Mouse (Mus musculus): ENCODE measurements around the gene Gm49340. TPM values are rescaled to one million over a fixed set of nuclear protein-coding genes. Genes with fewer than 3 reads are reported as not detected.

Gm49340 gene
- total RNA-seq (2014; fragmentation: Nextera tagmentation): not detected in 2 replicates
- not detected in 2 replicates for total RNA-seq (2017)
- not detected in 2 replicates for polyA plus RNA-seq (2012)

DNA sequence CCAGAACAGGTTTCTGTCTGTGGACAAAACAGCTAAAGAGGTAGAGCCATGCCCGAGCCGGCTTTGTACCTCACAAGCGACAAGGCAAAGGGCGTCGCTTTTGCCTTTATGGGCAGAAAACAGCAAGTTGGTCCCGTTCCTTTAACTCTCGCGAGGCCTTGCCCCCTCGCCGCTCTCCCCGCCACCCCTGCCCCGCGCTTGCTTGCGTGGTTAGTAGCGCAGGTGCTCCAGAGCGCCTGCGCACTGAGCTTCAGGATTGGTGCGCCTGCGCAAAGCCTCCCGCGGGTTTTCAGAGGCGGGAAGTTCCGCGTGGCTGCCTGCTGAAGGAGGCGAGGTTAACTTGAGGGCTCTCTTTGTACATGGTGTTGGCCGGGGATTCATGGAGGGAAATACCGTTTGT, at the start of gene Gm49340, which contains the start of the genes Aspa and Spata22:
Gene Gm49340 (plus strand): TSS at position 300 of the 400 bp plus-strand sequence.
Gene Aspa (minus strand): TSS at position 155 of the 400 bp plus-strand sequence.
Gene Spata22 (plus strand): TSS at position 300 of the 400 bp plus-strand sequence.
- Histone ChIP-seq H3K9me3 (replicated peaks) (no peaks in the 10 kb centered on the region), H3K27me3 (ENCODE audit: insufficient read depth, low read length) (peaks cover 9% of the 10 kb centered on the region; the same call in 1 of the 2 replicates), H3K36me3 (replicated peaks) (no peaks in the 10 kb centered on the region), H3K4me3 (ENCODE audit: low read depth, low read length) (no peak within 1 kb of the TSS), H3K4me1 (ENCODE audit: insufficient read depth, low read depth, low read length) (no peaks in the 10 kb centered on the region)
- ATAC-seq (ENCODE audit: extremely low read depth, insufficient number of reproducible peaks, low FRiP score, poor library complexity, severe bottlenecking) (no peak), DNase-seq (ENCODE audit: low spot score) (no peak)
- no peak for TF ChIP-seq GATA1 (IDR thresholded peaks at IDR 0.05; ENCODE audit: borderline replicate concordance, low read length)
- TF ChIP-seq TAL1 (conservative IDR thresholded peaks at IDR 0.05; ENCODE audit: low read depth, low read length): no peak
- TF ChIP-seq CTCF (IDR thresholded peaks at IDR 0.05; ENCODE audit: low read depth, low read length): no peak
- no peak for TF ChIP-seq POLR2AphosphoS5 (IDR thresholded peaks at IDR 0.05; ENCODE audit: insufficient replicate concordance, low read depth, low read length)
- no peak for TF ChIP-seq GATA2 (IDR thresholded peaks at IDR 0.05; ENCODE audit: borderline replicate concordance, low read depth, low read length)

DNA sequence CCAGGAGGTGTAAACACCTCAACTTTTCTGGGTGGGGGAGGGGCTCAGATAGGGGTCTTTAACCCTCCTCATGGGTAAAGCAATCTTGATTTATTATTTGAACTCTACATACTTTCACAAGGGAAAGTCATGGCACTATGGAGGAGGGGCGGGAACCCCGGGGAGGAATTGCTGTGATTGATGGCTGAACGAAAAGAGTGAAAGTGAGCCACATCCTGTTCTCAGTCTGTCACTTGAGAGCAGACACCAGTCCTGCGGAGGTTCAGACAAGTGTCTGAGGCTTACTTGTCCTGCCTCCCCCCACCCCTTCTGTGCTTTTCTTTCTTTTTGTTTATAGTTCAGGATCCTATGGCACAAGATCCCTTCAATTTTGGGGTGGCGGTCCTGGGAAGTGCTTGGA, 48.8 kb upstream of the Gm49340 start:
- Histone ChIP-seq H3K27me3 (ENCODE audit: insufficient read depth, low read length) (no peaks in the 10 kb centered on the region; the same call in 1 of the 2 replicates), H3K4me3 (ENCODE audit: low read depth, low read length) (no peak overlapping the region), H3K36me3 (replicated peaks) (no peaks in the 10 kb centered on the region), H3K4me1 (ENCODE audit: insufficient read depth, low read depth, low read length) (no peaks in the 10 kb centered on the region), H3K9me3 (replicated peaks) (no peaks in the 10 kb centered on the region)
- TF ChIP-seq POLR2AphosphoS5 (IDR thresholded peaks at IDR 0.05; ENCODE audit: insufficient replicate concordance, low read depth, low read length): no peak
- no peak for TF ChIP-seq CTCF (IDR thresholded peaks at IDR 0.05; ENCODE audit: low read depth, low read length)
- no peak for TF ChIP-seq GATA2 (IDR thresholded peaks at IDR 0.05; ENCODE audit: borderline replicate concordance, low read depth, low read length)
- TF ChIP-seq GATA1 (IDR thresholded peaks at IDR 0.05; ENCODE audit: borderline replicate concordance, low read length): no peak
- TF ChIP-seq TAL1 (conservative IDR thresholded peaks at IDR 0.05; ENCODE audit: low read depth, low read length): no peak
- DNase-seq (ENCODE audit: low spot score) (no peak), ATAC-seq (ENCODE audit: extremely low read depth, insufficient number of reproducible peaks, low FRiP score, poor library complexity, severe bottlenecking) (no peak)

DNA sequence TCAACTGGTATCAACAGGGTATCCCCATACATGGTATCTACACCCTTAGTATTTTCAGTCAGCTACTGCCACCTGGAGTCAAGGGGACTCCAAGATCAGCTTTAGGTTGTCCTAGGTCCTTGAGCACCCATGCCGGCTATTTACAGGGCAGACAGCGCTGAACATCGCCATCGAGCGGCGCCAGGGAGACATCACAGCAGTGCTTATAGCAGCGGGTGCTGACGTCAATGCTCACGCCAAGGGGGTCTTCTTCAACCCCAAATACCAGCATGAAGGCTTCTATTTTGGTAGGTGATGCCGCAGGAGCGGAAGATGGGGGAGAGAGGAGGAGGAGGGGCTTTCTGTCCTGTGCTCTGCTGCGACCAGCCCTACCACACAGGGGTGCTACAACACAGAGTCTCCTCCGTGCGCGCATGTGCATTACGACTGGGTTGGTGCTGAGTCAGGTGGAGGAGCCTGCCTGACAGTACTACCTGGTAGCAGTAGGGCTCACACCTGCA, 48.0 kb upstream of the Gm49340 start:
- no peak for TF ChIP-seq GATA2 (IDR thresholded peaks at IDR 0.05; ENCODE audit: borderline replicate concordance, low read depth, low read length)
- TF ChIP-seq CTCF (IDR thresholded peaks at IDR 0.05; ENCODE audit: low read depth, low read length): no peak
- TF ChIP-seq GATA1 (IDR thresholded peaks at IDR 0.05; ENCODE audit: borderline replicate concordance, low read length): no peak
- H3K4me3 ChIP-seq (ENCODE audit: low read depth, low read length): no peak overlapping the region
- H3K27me3 ChIP-seq (ENCODE audit: insufficient read depth, low read length): peaks cover 2% of the 10 kb centered on the region; the same call in 1 of the 2 replicates
- no peaks in the 10 kb centered on the region for H3K36me3 ChIP-seq (replicated peaks)
- no peak for ATAC-seq (ENCODE audit: extremely low read depth, insufficient number of reproducible peaks, low FRiP score, poor library complexity, severe bottlenecking)
- DNase-seq (ENCODE audit: low spot score): no peak
- no peaks in the 10 kb centered on the region for H3K9me3 ChIP-seq (replicated peaks)
- no peaks in the 10 kb centered on the region for H3K4me1 ChIP-seq (ENCODE audit: insufficient read depth, low read depth, low read length)

DNA sequence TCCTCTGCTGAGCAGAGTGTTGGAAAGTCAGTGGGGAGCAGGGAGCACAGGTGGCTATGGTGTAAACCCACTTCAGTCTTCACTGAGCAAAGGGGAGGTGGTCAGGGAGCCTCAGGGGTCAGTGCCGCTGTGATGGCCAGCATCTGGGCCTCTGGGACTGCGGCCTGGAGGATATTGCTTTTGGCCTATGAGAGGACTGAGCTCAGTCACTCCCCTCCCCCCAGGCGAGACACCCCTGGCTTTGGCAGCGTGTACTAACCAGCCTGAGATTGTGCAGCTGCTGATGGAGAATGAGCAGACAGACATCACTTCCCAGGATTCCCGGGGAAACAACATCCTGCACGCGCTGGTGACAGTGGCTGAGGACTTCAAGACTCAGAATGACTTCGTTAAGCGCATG, 46.2 kb upstream of the Gm49340 start:
- Histone ChIP-seq H3K9me3 (replicated peaks) (no peaks in the 10 kb centered on the region), H3K4me3 (ENCODE audit: low read depth, low read length) (no peak overlapping the region), H3K27me3 (ENCODE audit: insufficient read depth, low read length) (peaks cover 2% of the 10 kb centered on the region; the same call in 1 of the 2 replicates), H3K36me3 (replicated peaks) (no peaks in the 10 kb centered on the region), H3K4me1 (ENCODE audit: insufficient read depth, low read depth, low read length) (no peaks in the 10 kb centered on the region)
- ATAC-seq (ENCODE audit: extremely low read depth, insufficient number of reproducible peaks, low FRiP score, poor library complexity, severe bottlenecking): no peak
- TF ChIP-seq CTCF (IDR thresholded peaks at IDR 0.05; ENCODE audit: low read depth, low read length) (no peak), GATA2 (IDR thresholded peaks at IDR 0.05; ENCODE audit: borderline replicate concordance, low read depth, low read length) (no peak)
- no peak for DNase-seq (ENCODE audit: low spot score)

DNA sequence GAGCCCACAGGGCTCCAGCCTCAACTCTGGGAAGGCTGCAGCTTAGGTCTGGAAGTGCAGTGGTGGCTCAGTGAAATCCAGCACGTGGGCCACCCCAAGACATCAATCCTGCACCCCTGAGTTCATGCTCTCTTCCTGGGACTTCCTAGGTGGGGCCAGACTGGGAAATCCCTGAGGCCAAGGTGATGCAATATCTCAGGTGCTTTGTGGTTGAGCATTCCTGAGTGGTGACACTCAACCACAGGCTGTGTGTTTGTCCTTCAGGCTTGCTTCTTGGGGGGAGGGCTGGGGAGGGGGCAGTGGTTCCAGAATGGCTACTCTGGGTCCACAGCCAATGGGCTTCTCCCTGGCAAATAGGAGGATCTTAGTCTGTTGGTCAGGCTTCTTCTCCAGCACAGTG, 45.6 kb upstream of the Gm49340 start:
- Histone ChIP-seq H3K36me3 (replicated peaks) (no peaks in the 10 kb centered on the region), H3K4me1 (ENCODE audit: insufficient read depth, low read depth, low read length) (no peaks in the 10 kb centered on the region), H3K9me3 (replicated peaks) (no peaks in the 10 kb centered on the region), H3K27me3 (ENCODE audit: insufficient read depth, low read length) (peaks cover 3% of the 10 kb centered on the region; the same call in 1 of the 2 replicates), H3K4me3 (ENCODE audit: low read depth, low read length) (no peak overlapping the region)
- no peak for TF ChIP-seq GATA1 (IDR thresholded peaks at IDR 0.05; ENCODE audit: borderline replicate concordance, low read length)
- no peak for TF ChIP-seq GATA2 (IDR thresholded peaks at IDR 0.05; ENCODE audit: borderline replicate concordance, low read depth, low read length)
- no peak for TF ChIP-seq POLR2AphosphoS5 (IDR thresholded peaks at IDR 0.05; ENCODE audit: insufficient replicate concordance, low read depth, low read length)
- DNase-seq (ENCODE audit: low spot score): no peak
- no peak for ATAC-seq (ENCODE audit: extremely low read depth, insufficient number of reproducible peaks, low FRiP score, poor library complexity, severe bottlenecking)

DNA sequence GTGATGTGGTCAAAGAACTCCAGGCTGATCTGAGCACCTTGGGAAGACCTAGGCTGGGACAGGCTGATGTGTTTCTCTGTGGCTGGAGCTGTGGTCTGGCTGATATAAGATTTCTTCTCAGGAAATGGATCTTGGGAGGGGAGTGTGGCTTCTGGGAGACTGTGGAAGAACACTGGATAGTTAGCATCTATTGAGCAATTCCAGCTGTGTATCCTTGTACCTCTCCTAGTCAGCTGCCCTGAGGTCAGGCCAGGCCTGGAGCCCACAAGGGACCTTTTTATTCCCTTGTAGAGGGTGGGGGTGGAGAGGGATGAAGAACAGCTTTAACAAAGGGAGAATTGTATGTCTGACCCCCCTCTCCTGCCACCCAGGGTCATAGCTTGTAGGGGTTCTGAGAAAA, 45.2 kb upstream of the Gm49340 start:
- H3K4me3 ChIP-seq (ENCODE audit: low read depth, low read length): no peak overlapping the region
- no peaks in the 10 kb centered on the region for H3K9me3 ChIP-seq (replicated peaks)
- DNase-seq (ENCODE audit: low spot score): no peak
- H3K4me1 ChIP-seq (ENCODE audit: insufficient read depth, low read depth, low read length): no peaks in the 10 kb centered on the region
- no peaks in the 10 kb centered on the region for H3K36me3 ChIP-seq (replicated peaks)
- TF ChIP-seq POLR2AphosphoS5 (IDR thresholded peaks at IDR 0.05; ENCODE audit: insufficient replicate concordance, low read depth, low read length) (no peak), GATA2 (IDR thresholded peaks at IDR 0.05; ENCODE audit: borderline replicate concordance, low read depth, low read length) (no peak), GATA1 (IDR thresholded peaks at IDR 0.05; ENCODE audit: borderline replicate concordance, low read length) (no peak), TAL1 (conservative IDR thresholded peaks at IDR 0.05; ENCODE audit: low read depth, low read length) (no peak), CTCF (IDR thresholded peaks at IDR 0.05; ENCODE audit: low read depth, low read length) (no peak)
- no peak for ATAC-seq (ENCODE audit: extremely low read depth, insufficient number of reproducible peaks, low FRiP score, poor library complexity, severe bottlenecking)
- peaks cover 4% of the 10 kb centered on the region; the same call in 1 of the 2 replicates for H3K27me3 ChIP-seq (ENCODE audit: insufficient read depth, low read length)
